Mouse (Mus musculus): ENCODE results near the gene Clec11a.

DNA sequence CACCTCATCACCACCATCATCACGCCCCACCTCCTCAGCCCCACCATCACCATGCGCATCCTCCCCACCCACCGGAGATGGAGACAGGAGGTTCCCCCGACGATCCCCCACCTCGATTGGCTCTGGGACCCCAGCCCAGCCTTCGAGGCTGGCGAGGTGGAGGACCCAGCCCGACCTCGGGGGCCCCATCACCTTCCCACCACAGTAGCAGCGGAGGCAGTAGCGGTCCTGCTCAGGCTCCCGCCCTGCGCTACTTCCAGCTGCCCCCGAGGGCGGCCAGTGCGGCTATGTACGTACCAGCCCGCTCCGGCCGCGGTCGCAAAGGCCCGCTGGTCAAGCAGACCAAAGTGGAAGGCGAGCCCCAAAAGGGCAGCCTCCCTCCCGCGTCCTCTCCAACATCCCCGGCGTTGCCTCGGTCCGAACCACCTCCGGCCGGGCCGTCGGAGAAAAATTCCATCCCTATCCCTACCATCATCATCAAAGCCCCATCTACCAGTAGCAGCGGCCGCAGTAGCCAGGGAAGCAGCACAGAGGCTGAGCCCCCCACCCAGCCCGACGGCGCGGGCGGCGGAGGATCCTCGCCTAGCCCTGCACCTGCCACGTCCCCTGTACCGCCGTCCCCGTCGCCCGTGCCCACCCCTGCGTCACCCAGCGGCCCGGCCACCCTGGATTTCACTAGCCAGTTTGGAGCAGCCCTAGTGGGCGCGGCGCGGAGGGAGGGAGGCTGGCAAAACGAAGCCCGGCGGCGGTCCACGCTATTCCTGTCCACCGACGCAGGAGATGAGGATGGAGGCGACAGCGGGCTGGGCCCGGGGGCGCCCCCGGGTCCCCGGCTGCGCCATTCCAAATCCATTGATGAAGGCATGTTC, 45.4 kb upstream of the Clec11a start:
- TF ChIP-seq CTCF (IDR thresholded peaks at IDR 0.05; ENCODE audit: low read depth) (no peak), EP300 (IDR thresholded peaks at IDR 0.05; ENCODE audit: low read depth) (no peak)

Measured in liver, postnatal 0 days (tissue).